Mouse (Mus musculus) urinary bladder, adult 2 months (tissue): ENCODE data around the gene Kif28. TPM values are rescaled to one million over a fixed set of nuclear protein-coding genes. Genes with fewer than 3 reads are reported as not detected.

Source experiments
- polyA plus RNA-seq: library from polyadenylated mRNA; depleted of rRNA; stranded (reverse); fragments of >200 nt; gene quantifications from 2 replicates; pipeline ENCODE4 v1.2.3, GENCODE M21; 2012; rRNA removed

The Kif28 gene
- polyA plus RNA-seq, 1 experiment: not detected

Other genes with a start within 250 kb of the Kif28 start
- 7.9 and 9.8 TPM in 2 replicates for gene Smyd3, start 227.2 kb downstream of the Kif28 start, polyA plus RNA-seq
- gene Tfb2m, start 199.0 kb downstream of the Kif28 start, polyA plus RNA-seq: 27.3 and 30.4 TPM in 2 replicates
- gene Cnst, start 198.9 kb downstream of the Kif28 start, polyA plus RNA-seq: 20.8 and 21.6 TPM in 2 replicates
- 33.2 and 43.1 TPM in 2 replicates for gene Sccpdh, start 77.1 kb downstream of the Kif28 start, polyA plus RNA-seq
- gene Gm10518, start 58.1 kb upstream of the Kif28 start, polyA plus RNA-seq: not detected in 2 replicates
- 26.2 and 29.4 TPM in 2 replicates for gene Ahctf1, start 58.4 kb upstream of the Kif28 start, polyA plus RNA-seq
- gene Cdc42bpa, start 215.2 kb upstream of the Kif28 start, polyA plus RNA-seq: 32.7 and 43.3 TPM in 2 replicates